Mouse (Mus musculus) lung, adult 18-20 months (tissue): ENCODE data around the gene Dpm2.
A peak's percentile ranks its signal among the peaks of the same experiment; 100 is the strongest.

Experiments
- DNase-seq, 2 experiments: peaks; one replicate each; pipeline ENCODE4 v3.0.0; 2022; ENCODE audit warnings: mixed read lengths in 2 of 2

The Dpm2 gene

GRCm38 (mm10) chr2:32617109-32617508, 46.5 kb downstream of the Dpm2 start:
- no peak for DNase-seq

DNA sequence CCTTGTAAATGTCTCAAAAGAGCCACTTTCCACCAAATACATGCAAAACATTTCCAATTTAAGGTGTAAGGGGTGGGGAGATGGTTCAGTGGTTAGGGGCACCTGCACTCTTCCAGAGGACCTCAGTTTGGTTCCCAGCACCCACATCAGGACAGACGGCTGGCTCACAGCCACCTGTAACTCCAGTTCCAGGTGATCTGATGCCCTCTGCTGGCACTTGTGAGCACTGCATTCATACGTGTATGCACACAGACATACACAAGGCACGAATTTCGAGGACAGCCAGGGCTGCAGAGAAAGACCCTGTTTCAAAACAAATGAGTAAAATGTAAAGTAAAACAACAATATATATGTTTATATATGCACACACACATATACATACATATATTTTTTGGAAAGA, 46.9 kb downstream of the Dpm2 start:
- no peak for DNase-seq

DNA sequence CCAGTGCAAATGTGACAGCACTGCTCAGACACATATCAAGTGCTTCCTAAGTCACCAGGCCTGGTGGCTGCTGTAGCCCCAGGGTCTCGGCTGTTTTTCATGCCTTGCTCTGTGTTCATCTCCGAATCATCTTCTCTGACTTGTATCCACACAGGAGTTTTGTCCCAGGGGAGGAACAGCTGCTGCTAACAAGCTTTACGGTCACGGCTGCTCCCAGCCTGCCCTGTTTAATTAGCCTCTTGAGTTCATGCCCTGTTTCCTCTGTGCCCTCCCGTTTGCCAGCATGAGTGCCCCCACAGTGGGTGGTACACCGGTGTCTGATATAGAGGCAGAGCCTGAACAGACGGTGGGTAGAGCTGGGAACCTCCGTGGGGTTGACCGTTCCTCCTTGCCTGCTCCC, 47.4 kb downstream of the Dpm2 start:
- no peak for DNase-seq

DNA sequence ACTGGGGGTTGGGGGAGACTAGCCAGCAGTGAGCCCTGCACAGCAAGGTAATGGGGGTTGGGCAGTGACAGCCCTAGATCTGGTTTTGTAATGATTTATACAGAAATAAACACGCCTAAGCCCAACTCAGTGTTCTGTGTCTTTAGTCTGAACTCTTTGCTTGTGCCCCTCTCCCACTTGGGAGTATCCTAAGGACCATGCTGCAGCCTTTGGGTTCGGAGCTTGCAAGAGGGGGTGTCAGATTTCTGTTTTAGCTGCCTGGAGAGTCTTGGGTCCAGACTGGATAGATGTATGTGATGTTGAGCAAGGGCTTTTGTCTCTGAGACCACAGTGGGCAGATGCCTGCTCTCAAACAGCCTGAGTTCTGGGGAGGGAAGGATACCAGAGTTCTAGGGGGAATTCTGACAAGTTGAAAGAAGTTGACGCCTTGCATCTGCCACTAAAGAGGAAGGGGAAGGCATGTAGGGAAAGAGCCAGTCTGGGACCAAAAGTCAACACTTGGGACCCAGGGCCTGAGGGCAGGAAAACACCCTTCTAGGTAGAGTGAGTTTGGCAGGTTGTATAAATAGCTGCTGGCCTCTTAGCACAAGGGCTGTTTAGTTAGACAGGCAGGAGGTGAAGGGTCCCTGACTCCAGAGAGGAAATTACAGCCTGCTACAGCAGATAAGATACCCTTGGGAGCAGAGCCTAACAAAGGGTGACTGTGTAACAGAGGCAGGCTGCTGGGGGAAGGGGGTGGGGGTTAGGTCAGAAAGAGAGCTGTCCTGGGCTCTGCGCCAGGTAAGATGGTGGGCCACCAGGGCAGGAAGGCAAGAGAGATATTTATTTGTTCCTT, 50.2 kb downstream of the Dpm2 start:
- peak; percentile 53 to 67 for DNase-seq

GRCm38 (mm10) chr2:32621517-32621859, 50.8 kb downstream of the Dpm2 start, which contains the start of gene Ak1:
TSS of gene Ak1 (plus strand) at chr2:32621758.
- DNase-seq: no peak
